Mouse (Mus musculus) hindbrain, embryonic 13.5 days (tissue): ENCODE results near the gene Zbtb20. TPM values are rescaled to one million over a fixed set of nuclear protein-coding genes. Genes with fewer than 3 reads are reported as not detected.

Experiments
- ATAC-seq: fragments of 200-750 bp; cut with Nextera tagmentation; 2 replicates; pipeline ENCODE4 v1.8.0; 2017; ENCODE audit warnings: moderate TSS enrichment; ENCODE audit not compliant: low FRiP score
- H3K27ac ChIP-seq: fragments of 300-500 bp; sonication (generic); 2 replicates; pipeline ENCODE4 v1.5.1; 2015; ENCODE audit warnings: inconsistent platforms, mild to moderate bottlenecking, moderate library complexity
- H3K27me3 ChIP-seq: fragments of 300-500 bp; sonication (generic); 2 replicates; pipeline ENCODE4 v1.6.1; 2015; ENCODE audit warnings: mild to moderate bottlenecking, inconsistent platforms
- H3K36me3 ChIP-seq: fragments of 300-500 bp; sonication (generic); 2 replicates; pipeline ENCODE4 v1.6.1; 2015; ENCODE audit warnings: mild to moderate bottlenecking, inconsistent platforms
- H3K4me1 ChIP-seq: fragments of 300-500 bp; sonication (generic); replicated peaks from 2 replicates; pipeline ENCODE4 v1.6.1; 2015; ENCODE audit warnings: inconsistent platforms
- H3K4me2 ChIP-seq: fragments of 300-500 bp; sonication (generic); 2 replicates; pipeline ENCODE4 v1.6.1; 2015; ENCODE audit warnings: inconsistent platforms, mild to moderate bottlenecking, moderate library complexity
- H3K4me3 ChIP-seq: fragments of 300-500 bp; sonication (generic); 2 replicates; pipeline ENCODE4 v1.5.1; 2015; ENCODE audit warnings: mild to moderate bottlenecking, inconsistent platforms
- H3K9ac ChIP-seq: fragments of 300-500 bp; sonication (generic); 2 replicates; pipeline ENCODE4 v1.6.1; 2015; ENCODE audit warnings: mild to moderate bottlenecking, inconsistent platforms
- H3K9me3 ChIP-seq: fragments of 300-500 bp; sonication (generic); 2 replicates; pipeline ENCODE4 v1.6.1; 2016; ENCODE audit warnings: inconsistent platforms
- WGBS: fragments of 180-500 bp; shearing (Covaris S2); methylation state at CpG from one replicate; pipeline ENCODE4 v1.1.7; 2015; 5-methylcytosine and 5-hydroxymethylcytosine counted together
- polyA plus RNA-seq: library from polyadenylated mRNA; unstranded; fragments of >200 nt; fragmentation: Nextera tagmentation; extraction: Ambion mirVana; gene quantifications from 2 replicates; pipeline ENCODE4 v1.2.1, GENCODE M21; 2015

Zbtb20 gene
- polyA plus RNA-seq, 1 experiment from 2014 or later = 65.7 TPM

DNA sequence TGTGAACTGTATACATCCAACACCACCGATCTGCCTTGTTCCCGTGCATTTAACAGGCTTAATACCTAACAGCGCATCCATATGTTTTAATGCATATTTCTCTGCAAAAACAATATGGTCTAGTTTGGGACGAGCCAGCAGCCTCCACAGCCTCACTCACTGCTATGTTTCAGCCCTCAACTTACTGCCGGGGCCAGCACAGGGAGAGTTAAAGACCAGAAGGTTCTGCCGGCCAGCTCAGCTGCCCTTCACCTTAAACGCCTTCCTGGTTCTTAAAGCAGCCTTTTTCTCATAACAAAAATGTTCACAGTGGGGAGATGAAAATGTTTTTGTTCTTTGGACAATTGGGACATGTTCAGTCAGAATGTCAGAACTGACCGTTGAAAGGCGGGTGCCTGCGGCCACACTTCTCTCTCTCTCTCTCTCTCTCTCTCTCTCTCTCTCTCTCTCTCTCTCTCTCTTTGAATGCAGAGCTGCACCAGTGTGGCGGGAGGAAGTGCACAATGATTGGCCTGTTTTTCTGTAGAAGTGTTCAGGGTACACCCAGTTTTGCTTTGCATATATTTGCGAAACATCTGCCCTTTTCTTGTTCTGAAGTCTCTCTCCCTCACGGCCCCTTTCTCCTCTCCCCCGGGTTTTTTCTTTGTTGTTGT lies 697.6 kb downstream of the Zbtb20 start:
- Histone ChIP-seq H3K27ac (peak overlapping the region; percentile 69; the same call in 1 of the 2 replicates), H3K27me3 (no peaks in the 10 kb centered on the region), H3K9ac (0 out of 2 replicates have a peak overlapping the region, but pooled peaks have one; percentile 8), H3K4me2 (no peak overlapping the region), H3K4me1 (peaks cover 41% of the 10 kb centered on the region), H3K4me3 (no peak overlapping the region), H3K36me3 (peaks cover 21% of the 10 kb centered on the region), H3K9me3 (no peaks in the 10 kb centered on the region)
- ATAC-seq = 0 out of 2 replicates have a peak, but pooled peaks have one; percentile 22
- 36% methylated on average over 14 of the region's 14 CpGs for WGBS

DNA sequence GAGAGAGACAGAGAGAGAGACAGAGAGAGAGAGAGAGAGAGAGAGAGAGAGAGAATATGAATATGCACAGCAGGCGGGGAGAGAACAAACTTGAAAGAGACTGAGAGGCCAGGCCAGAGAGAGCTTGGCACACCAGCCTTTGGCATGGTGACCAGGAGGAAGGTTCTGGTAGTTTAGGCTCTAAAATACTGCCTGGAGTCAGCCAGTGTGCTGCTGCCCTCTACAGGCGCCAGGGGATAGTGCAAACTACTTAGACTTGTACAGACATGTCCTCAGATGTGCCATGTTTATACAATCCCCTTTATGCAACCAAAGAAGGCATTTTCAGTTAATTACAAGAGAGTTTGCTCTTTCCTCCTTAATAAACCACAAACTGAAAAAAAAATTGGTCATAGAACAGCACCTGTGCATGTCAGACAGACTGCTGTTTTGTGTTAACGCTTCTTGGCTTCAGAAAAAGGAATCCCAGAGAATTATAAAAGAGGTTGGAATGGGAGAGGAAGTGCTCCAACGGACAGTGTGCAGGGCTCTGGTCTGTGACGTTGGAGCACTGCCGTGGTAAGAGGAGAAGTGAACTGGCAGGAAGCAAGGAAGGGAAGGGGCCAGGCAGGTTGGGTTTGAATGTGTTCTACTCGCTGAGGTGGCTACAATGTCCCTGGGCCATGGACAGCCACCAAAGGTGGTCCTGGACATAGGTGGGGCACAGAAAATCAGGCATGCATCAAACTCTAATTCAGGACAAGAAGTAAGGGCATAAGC lies 698.5 kb downstream of the Zbtb20 start:
- WGBS = 55% methylated on average over 7 of the region's 7 CpGs
- H3K9me3 ChIP-seq = no peaks in the 10 kb centered on the region
- no peak overlapping the region for H3K4me3 ChIP-seq
- no peak overlapping the region for H3K9ac ChIP-seq
- peaks cover 21% of the 10 kb centered on the region for H3K36me3 ChIP-seq
- ATAC-seq = peak; percentile 67
- peaks cover 41% of the 10 kb centered on the region for H3K4me1 ChIP-seq
- no peak overlapping the region for H3K4me2 ChIP-seq
- H3K27me3 ChIP-seq = no peaks in the 10 kb centered on the region
- H3K27ac ChIP-seq = peak overlapping the region; percentile 69

DNA sequence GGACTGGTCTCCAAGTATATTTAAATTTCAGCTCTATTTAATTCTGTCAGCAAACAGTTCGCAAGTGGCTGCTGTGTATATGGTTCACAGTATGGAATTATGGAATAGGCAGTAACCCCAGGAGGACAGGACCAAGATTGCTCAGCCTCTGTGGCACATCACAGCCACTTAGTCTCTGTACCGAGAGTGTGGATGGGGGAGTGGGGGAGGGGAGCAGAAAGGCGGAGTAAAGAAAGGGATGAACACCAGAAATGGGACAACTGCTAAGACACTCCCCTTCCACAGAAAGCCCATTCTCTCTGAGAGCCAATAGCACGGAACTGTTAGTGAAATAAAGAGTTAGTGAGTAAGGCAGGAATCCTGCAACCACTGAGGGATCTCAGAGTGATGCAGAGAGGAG lies 699.4 kb downstream of the Zbtb20 start:
- Histone ChIP-seq H3K36me3 (peaks cover 25% of the 10 kb centered on the region), H3K4me1 (peaks cover 41% of the 10 kb centered on the region), H3K4me2 (no peak overlapping the region), H3K27ac (peak overlapping the region; percentile 60), H3K27me3 (no peaks in the 10 kb centered on the region), H3K4me3 (no peak overlapping the region), H3K9me3 (no peaks in the 10 kb centered on the region), H3K9ac (peak overlapping the region; percentile 53; the same call in 1 of the 2 replicates)
- ATAC-seq = 0 out of 2 replicates have a peak, but pooled peaks have one; percentile 50
- WGBS = 42% methylated on average over 4 of the region's 4 CpGs

DNA sequence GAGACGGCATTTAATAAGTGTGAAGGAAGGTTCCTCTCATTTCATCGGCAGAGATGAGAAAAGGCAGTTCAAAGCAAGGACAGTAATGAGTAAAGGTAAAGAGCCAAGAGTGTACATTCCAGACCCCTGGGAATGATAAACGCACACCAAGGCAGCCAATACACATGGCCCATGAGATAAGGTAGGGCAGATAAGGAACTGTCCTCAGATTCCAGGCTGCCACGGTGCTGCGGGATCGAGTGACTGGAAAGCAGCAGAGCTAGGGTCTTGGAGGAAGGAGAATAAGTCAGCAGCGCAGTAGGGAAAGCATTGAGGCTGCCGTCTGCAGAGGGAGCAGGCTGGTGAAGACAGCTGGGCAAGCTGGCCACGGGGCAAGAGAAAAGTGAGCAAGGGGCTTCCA lies 699.8 kb downstream of the Zbtb20 start:
- Histone ChIP-seq H3K27me3 (no peaks in the 10 kb centered on the region), H3K36me3 (peaks cover 28% of the 10 kb centered on the region), H3K27ac (peak overlapping the region; percentile 60), H3K9me3 (no peaks in the 10 kb centered on the region), H3K9ac (peak overlapping the region; percentile 53), H3K4me2 (no peak overlapping the region), H3K4me3 (no peak overlapping the region), H3K4me1 (peaks cover 41% of the 10 kb centered on the region)
- 44% methylated on average over 9 of the region's 9 CpGs for WGBS
- peak; percentile 26; the same call in 1 of the 2 replicates for ATAC-seq

DNA sequence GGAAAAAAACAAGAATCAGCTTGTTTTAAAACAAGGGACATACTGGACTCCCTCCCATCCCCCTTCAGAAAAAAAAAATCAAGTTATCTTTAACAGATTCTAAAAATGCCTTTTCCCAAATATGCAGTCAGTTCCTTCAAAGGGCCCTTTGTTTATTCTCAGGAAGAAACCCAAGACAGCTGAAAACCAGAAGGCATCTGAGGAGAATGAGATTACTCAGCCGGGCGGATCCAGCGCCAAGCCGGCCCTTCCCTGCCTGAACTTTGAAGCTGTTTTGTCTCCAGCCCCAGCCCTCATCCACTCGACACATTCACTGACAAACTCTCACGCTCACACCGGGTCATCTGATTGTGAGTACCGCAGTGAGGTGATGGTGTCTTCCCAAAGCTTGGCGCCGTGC lies 701.7 kb downstream of the Zbtb20 start:
- ATAC-seq = 0 out of 2 replicates have a peak, but pooled peaks have one; percentile 27
- Histone ChIP-seq H3K9me3 (no peaks in the 10 kb centered on the region), H3K4me2 (no peak overlapping the region), H3K27me3 (no peaks in the 10 kb centered on the region), H3K36me3 (peaks cover 19% of the 10 kb centered on the region), H3K4me3 (no peak overlapping the region), H3K27ac (peak overlapping the region; percentile 53), H3K4me1 (peaks cover 41% of the 10 kb centered on the region), H3K9ac (no peak overlapping the region)
- 18% methylated on average over 10 of the region's 10 CpGs for WGBS

DNA sequence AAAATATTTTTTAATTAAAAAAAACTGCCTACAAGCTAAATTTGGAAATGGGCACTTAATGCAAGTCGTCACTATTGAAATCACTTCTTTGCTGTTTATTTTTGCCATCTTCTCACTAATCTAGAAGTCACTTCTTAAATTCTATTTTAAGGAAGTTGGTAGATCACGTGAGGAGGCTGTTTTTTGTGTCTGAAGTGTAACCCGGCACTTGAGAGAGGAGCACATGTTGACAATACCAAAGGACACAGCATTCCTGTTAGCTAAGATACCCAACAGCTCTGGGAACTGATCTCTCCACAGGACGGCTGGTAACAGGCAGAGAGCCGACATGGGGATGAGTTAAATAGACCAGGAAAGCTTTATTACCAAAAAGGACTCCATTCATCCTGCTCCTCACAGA lies 702.7 kb downstream of the Zbtb20 start:
- no peak overlapping the region for H3K4me2 ChIP-seq

DNA sequence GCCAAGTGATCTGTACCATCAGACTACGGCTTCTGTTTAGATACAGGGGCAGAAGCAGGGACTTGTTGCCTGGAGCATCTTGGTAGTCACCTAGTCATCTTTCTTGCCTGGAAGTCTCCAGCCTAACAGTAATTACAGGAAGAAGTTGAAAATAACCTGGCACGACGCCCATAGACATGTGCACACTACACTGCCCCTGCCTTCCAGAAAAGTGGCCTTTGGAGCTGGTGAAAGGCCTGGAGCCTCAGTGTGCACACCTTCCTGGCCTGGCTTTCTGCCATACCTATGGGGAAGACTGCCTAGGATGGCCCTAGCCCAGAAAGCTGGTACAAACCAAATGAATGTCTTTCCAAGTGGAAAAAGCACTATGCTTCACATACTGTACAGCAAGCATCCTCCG lies 703.4 kb downstream of the Zbtb20 start:
- Histone ChIP-seq H3K27ac (no peak overlapping the region), H3K4me3 (no peak overlapping the region), H3K4me2 (no peak overlapping the region), H3K9me3 (no peaks in the 10 kb centered on the region), H3K9ac (no peak overlapping the region), H3K36me3 (peaks cover 24% of the 10 kb centered on the region), H3K4me1 (peaks cover 34% of the 10 kb centered on the region), H3K27me3 (no peaks in the 10 kb centered on the region)
- no peak for ATAC-seq
- WGBS = 94% methylated on average over 4 of the region's 4 CpGs

More for the DNA sequence above, 702.7 kb downstream of the Zbtb20 start:
- Histone ChIP-seq H3K27me3 (no peaks in the 10 kb centered on the region), H3K36me3 (peaks cover 19% of the 10 kb centered on the region), H3K4me1 (peaks cover 37% of the 10 kb centered on the region), H3K9me3 (no peaks in the 10 kb centered on the region), H3K4me3 (no peak overlapping the region), H3K9ac (no peak overlapping the region), H3K27ac (no peak overlapping the region)
- 51% methylated on average over 5 of the region's 5 CpGs for WGBS
- ATAC-seq = no peak

DNA sequence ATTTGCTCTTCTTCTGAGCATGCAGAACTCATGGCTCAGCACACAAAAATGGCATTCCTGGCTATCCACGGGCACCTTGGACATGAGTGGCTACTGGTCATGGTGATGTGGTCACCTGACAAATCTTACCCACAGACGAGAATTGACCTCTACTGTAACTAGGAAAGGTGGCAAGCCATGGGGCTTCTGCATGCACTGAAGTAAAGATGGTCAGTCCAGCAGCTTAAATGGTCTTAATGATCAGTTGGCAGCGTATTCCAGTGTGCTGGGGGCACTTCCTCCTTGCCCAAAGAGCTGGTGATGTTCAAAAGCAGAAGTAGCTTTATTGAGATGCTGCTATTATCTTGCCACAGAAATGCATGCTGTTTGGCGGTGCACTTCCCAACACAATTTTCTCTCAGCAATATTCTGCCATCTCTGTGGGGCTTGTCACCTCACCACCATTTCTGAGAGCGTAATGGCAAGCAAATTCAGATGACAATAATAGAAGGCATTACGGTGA lies 704.7 kb downstream of the Zbtb20 start:
- H3K27ac ChIP-seq = no peak overlapping the region

DNA sequence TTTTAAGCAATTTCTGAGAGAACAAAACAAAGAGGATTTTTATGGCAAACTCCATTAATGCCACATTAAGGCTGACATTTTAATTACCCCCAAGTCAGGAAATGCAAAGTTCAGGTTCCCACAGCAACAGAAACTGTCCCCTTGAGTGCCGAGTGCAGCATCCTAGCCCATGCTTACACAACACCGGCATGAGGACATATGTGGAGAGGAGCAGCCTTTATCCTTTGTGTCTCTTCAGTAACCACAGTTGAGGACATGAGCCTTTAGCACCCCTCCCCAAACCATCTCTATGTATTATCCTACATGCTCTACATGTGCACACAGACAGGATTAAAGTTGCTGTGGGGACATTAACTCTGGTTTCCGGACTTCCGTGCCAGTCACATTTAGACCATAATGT lies 705.9 kb downstream of the Zbtb20 start:
- WGBS = 81% methylated on average over 4 of the region's 4 CpGs
- Histone ChIP-seq H3K4me3 (no peak overlapping the region), H3K27ac (no peak overlapping the region)

More for the DNA sequence above, 704.7 kb downstream of the Zbtb20 start:
- ATAC-seq = no peak
- Histone ChIP-seq H3K4me1 (peaks cover 21% of the 10 kb centered on the region), H3K9ac (no peak overlapping the region), H3K27me3 (no peaks in the 10 kb centered on the region), H3K4me2 (no peak overlapping the region), H3K4me3 (no peak overlapping the region), H3K9me3 (no peaks in the 10 kb centered on the region), H3K36me3 (peaks cover 25% of the 10 kb centered on the region)
- 95% methylated on average over 6 of the region's 6 CpGs for whole genome bisulfite sequencing

DNA sequence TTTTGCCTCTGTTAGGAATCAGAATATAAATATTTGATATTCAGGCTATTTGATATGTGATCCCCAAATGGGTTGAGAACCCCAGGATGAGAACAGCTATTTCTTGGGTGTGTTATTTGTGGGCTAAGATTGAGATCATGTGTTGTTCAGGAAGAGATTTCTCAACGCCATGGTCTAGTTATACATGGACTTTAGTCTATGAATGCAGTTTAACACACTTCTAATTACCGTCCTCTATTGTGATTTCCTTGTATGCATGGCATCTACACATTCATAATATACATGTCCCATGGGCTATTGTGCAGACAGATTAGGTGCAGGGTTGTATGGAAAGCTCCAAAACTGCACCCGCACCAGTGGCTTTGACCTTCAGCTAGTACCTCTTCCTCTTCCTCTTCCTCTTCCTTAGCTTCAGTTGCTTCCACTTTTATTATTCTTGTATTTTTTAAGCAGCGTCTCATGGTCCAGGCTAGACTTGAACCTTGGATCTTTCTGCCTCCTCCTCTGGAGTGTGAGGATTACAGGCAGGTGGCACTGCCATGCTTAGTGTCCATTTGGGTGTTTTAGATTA lies 711.3 kb downstream of the Zbtb20 start:
- no peak overlapping the region for H3K4me2 ChIP-seq
- WGBS = 86% methylated on average over 4 of the region's 4 CpGs
- H3K27ac ChIP-seq = no peak overlapping the region
- H3K36me3 ChIP-seq = peaks cover 14% of the 10 kb centered on the region; the same call in 1 of the 2 replicates
- no peak overlapping the region for H3K9ac ChIP-seq
- no peak for ATAC-seq
- peaks cover 8% of the 10 kb centered on the region; the same call in 1 of the 2 replicates for H3K4me1 ChIP-seq
- no peaks in the 10 kb centered on the region for H3K27me3 ChIP-seq
- H3K4me3 ChIP-seq = no peak overlapping the region
- no peaks in the 10 kb centered on the region for H3K9me3 ChIP-seq

More for the DNA sequence above, 705.9 kb downstream of the Zbtb20 start:
- no peak overlapping the region for H3K4me2 ChIP-seq
- H3K9me3 ChIP-seq = no peaks in the 10 kb centered on the region
- no peak; the same call in 1 of the 2 replicates for ATAC-seq
- H3K27me3 ChIP-seq = no peaks in the 10 kb centered on the region
- 0 out of 2 replicates have a peak, but pooled peaks cover 10% of the 10 kb centered on the region for H3K4me1 ChIP-seq
- no peak overlapping the region for H3K9ac ChIP-seq
- peaks cover 29% of the 10 kb centered on the region for H3K36me3 ChIP-seq

DNA sequence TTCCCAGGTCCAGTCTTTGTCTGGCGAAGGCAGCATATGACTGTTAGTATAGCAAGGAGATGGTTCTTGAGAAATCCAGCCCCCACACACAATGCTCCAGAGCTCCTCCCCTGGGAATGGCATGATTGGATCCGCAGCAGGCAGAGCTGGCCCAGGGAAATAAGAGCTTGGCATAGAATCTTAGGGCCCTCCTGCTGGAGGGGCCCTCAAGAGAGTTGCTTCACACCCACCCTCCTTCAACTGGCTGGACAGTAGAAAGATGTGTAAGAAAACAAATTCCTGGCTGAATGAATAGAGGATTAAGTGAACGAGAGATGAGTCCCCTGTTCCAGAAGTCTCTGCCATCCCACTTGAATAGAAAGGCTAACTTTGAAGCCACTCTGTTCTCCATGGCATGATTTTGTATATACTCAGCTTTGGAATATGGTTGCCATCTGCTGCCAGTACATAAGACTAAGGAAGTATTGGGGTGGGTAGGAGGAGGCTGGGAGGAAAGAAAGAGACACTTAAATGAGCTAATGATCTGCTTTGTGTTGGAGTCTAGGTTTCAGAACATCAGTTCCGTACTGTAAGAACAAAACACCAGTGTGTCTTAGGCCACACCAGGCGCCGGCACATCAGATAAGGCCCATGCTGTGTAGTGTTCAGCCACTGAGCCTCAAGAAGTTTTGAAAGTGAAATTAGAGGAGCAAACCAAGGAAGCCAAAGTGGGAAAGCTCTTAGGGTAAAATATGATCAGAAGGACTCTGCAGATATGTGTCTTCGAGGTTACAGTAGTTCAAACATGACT lies 715.2 kb downstream of the Zbtb20 start:
- H3K4me1 ChIP-seq = peaks cover 8% of the 10 kb centered on the region; the same call in 1 of the 2 replicates
- no peaks in the 10 kb centered on the region for H3K27me3 ChIP-seq
- ATAC-seq = no peak
- H3K4me3 ChIP-seq = no peak overlapping the region
- no peak overlapping the region for H3K9ac ChIP-seq
- no peaks in the 10 kb centered on the region for H3K9me3 ChIP-seq
- no peak overlapping the region for H3K4me2 ChIP-seq
- WGBS = 81% methylated on average over 7 of the region's 7 CpGs
- peaks cover 11% of the 10 kb centered on the region; the same call in 1 of the 2 replicates for H3K36me3 ChIP-seq
- no peak overlapping the region for H3K27ac ChIP-seq
